Mouse (Mus musculus) adrenal gland, adult 18-20 months (tissue): ENCODE data around the gene Slc1a2. TPM values are rescaled to one million over a fixed set of nuclear protein-coding genes. Genes with fewer than 3 reads are reported as not detected.

Experiments
- DNase-seq, 2 experiments: peaks; one replicate each; pipeline ENCODE4 v3.0.0; 2021 to 2022; ENCODE audit warnings: low spot score in 2 of 2
- total RNA-seq, 2 experiments: library from RNA; stranded (reverse); gene quantifications; 1 replicate in 1 of 2; 2 replicates in 1 of 2; pipeline ENCODE4 v1.2.3; 2021

Slc1a2 gene
- total RNA-seq, 2 experiments from 2014 or later: 0.17 to 0.35 TPM

GRCm38 (mm10) chr2:102760284-102761072 lies 102.0 kb downstream of the Slc1a2 start:
- DNase-seq: no peak

- no peak for DNase-seq
Measured at GRCm38 (mm10) chr2:102763176-102763575, 104.7 kb downstream of the Slc1a2 start.

- no peak for DNase-seq
Measured at GRCm38 (mm10) chr2:102763991-102764390, 105.5 kb downstream of the Slc1a2 start.

- DNase-seq: no peak
Measured at GRCm38 (mm10) chr2:102764602-102765374, 106.3 kb downstream of the Slc1a2 start.

GRCm38 (mm10) chr2:102768267-102768666 lies 109.8 kb downstream of the Slc1a2 start:
- DNase-seq: no peak

DNA sequence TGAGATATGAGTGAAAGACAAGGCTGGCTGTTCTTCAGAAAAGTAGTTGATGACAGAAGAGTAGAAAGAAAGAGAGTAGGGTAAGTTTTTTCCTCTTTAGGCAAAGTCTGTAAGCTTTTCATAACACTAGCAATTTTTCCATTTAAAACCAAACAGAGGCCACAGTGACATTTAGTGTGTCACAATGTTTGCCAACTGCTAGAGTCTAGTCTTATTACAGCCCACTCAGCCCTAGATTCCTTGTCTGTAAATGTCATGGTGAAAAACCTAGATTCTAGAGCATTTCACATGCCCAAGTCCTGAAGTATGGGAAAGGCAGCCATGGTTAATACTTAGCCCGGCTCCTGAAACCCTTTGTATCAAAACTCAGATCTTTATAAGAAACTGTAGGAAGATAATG lies 112.8 kb downstream of the Slc1a2 start:
- DNase-seq: no peak

DNA sequence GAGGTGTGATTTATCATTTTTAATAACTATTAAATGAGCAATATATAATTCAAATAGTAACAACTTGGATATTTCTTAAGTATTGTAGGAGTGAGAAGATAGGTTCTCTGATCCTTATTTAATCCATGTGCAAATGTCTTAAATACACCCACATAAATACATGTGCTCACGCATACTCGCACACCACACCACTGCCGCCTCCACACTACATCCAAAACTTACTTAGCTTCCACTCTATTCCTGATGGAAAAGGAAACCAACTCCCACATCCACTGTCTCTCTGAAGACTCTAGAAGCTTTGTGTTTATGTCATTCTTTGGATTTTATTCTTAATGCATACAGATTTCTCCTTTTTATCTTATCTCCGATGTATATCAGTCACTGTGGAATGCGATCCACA lies 113.8 kb downstream of the Slc1a2 start:
- no peak for DNase-seq

DNA sequence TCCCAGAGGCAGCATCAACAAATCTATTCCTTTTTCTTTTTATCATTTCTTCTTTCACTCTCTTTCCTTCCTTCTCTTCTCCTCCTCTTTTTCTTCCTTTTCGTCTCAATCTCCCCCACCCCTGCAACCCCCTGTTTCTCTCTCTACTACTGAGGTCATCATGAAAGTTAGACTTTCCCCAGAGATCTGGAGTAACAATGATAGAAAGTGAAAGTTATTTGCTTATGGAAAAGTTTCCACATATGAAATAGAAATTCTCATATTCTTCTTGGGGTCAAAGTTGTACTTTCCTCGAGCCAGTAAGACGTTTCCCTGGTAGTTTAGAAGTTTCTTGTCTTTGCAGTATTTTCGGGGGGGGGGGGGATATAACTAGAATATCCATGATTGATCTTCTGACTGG lies 116.2 kb downstream of the Slc1a2 start:
- DNase-seq: no peak

DNA sequence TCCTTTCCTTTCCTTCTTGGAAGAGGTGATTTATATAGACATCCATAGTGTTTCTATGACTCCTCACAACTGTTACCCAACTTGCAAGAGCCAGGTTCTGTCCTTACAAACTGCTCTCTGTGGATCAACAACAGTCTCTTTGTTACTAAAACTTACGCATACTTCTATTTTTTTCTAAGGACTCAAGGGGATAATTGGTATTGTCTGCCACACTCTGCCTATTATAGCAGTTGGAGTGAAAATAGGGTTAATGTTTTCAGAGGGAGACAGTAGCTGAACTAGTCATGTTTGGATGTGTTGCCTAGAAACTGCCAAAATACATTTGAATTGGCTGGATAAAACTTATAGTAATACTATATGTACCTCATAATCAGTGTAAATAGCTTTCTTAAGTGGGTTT lies 117.1 kb downstream of the Slc1a2 start:
- no peak for DNase-seq

DNA sequence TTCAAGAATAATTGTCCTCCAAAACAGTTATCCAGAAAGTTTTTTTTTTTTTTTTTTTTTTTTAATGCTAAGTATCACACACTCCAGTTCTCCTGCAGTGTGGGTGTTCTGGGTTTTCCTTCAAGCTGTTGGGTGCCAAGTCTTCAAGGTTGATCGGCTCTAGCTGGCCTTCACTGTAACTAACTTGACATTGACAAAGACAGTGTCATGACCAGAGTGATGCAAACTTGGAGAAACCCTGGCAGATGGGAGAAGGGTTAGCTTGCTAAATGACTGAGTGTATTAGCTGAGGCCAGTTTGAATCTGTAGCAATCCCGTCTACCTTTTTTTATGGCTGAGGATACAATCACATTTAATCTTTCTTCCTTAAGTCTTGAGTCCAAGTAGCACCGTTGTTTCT lies 119.7 kb downstream of the Slc1a2 start:
- no peak for DNase-seq

DNA sequence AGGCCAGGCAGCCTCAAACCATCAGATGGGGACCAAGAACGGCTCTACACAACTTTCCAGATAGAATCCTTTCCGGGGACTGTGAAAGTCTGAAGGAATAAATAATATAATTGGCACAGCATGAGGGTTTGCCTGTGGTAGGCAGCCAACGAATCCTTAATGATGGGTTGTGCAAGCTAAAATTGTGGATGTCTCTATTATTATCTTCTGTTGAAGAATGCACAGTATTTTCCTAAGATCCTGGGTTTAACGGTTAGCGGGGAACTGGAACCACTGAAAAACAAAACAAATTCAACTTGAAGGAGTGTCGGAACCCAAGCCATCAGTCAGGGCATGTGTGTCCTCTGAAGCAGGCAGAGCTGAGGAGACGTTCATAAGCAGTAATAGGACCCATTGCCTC lies 124.3 kb downstream of the Slc1a2 start:
- DNase-seq: no peak

DNA sequence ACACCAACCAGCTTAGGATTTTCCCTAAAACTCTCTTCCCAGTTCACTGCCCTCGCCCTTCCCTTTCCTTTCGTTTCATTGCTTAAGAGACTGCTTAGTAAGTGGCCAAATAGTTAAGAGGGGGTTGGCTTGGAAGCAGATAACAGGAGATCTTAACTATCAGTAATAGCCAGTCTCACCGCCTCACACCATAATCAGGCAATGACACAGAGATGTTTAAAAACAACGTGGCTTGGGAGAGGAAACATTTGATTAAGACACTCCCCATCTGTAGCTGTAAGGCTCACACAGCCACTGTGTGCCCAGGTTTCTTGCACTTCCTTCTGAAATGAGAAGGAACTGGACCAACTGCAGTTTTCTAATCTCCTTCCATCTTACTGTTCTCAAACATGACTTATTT lies 127.2 kb downstream of the Slc1a2 start:
- no peak for DNase-seq

GRCm38 (mm10) chr2:102791641-102792040 lies 133.2 kb downstream of the Slc1a2 start:
- no peak for DNase-seq

DNA sequence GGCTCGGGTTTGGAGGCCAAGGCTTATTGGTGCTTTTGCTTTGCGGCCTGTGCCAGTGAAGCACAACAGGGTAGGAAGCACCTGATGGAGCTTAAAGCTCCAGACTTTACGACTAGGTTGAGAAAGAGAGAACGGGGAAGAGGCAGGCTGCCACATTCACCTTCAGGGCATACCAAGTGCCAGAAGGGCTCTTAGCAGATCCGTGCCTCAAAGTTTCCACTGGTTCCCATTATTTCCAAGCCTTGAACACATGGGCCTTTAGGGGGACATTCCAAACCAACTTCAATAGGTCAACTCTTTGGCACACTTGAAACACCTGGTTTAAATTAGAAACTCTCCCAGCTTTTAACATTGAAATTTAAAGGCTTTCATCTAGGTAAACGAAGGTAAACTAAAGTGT lies 134.3 kb downstream of the Slc1a2 start:
- DNase-seq: no peak

- DNase-seq: no peak
Measured at GRCm38 (mm10) chr2:102795034-102795433, 136.6 kb downstream of the Slc1a2 start.

DNA sequence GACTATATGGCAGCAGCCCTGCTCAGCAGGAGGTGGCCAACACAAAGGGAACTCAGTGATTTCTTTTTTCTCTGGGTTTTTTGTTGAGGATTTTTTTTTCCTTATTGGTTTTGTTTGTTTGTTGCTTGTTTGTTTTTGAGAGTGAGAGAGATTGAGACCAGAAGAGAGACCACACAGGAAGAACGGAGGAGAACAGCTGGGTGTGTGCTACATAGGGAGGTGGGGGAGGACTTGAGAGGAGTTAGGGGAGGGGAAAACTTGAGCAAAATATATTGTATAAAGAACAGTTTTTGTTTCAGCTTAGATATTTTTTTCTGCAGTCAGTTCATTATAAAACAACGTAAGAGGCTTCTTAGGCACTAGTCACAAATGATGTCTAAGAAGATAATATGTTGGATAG lies 139.7 kb downstream of the Slc1a2 start:
- no peak for DNase-seq

- no peak for DNase-seq
Measured at GRCm38 (mm10) chr2:102801899-102802298, 143.4 kb downstream of the Slc1a2 start.

- DNase-seq: peak in 1 of 2 experiments; percentile 15
Measured at GRCm38 (mm10) chr2:102804109-102804508, 145.7 kb downstream of the Slc1a2 start.

GRCm38 (mm10) chr2:102805283-102805682 lies 146.8 kb downstream of the Slc1a2 start:
- no peak for DNase-seq

GRCm38 (mm10) chr2:102805761-102806496 lies 147.5 kb downstream of the Slc1a2 start:
- no peak for DNase-seq

- DNase-seq: no peak
Measured at GRCm38 (mm10) chr2:102807633-102808032, 149.2 kb downstream of the Slc1a2 start.

GRCm38 (mm10) chr2:102809436-102809835 lies 151.0 kb downstream of the Slc1a2 start:
- DNase-seq: no peak
